Mouse (Mus musculus): ENCODE data around the gene Ppp6c. TPM values are rescaled to one million over a fixed set of nuclear protein-coding genes. Genes with fewer than 3 reads are reported as not detected.
"Not testable (repeated sequence)": the region's sequence is repeated elsewhere in the genome, so short reads cannot be mapped to it uniquely, and the experiment has no call there.

Gene Ppp6c
- polyA plus RNA-seq (2015; fragmentation: Nextera tagmentation; extraction: Ambion mirVana): 71.3 and 71.6 TPM in 2 replicates

GRCm38 (mm10) chr2:39226019-39226640 lies at the start of gene Ppp6c:
Gene Ppp6c, minus strand, starts transcription at chr2:39226451.
- Histone ChIP-seq H3K4me1 (peaks cover 10% of the 10 kb centered on the region), H3K36me3 (no peaks in the 10 kb centered on the region), H3K4me3 (replicated peaks) (peak within 1 kb of the TSS; percentile 89), H3K9ac (peak within 1 kb of the TSS; percentile 86), H3K4me2 (replicated peaks) (peak within 1 kb of the TSS; percentile 53), H3K9me3 (replicated peaks) (no peaks in the 10 kb centered on the region), H3K27me3 (no peaks in the 10 kb centered on the region), H3K27ac (replicated peaks) (peak within 1 kb of the TSS; percentile 96)
- WGBS: under 1% methylated on average over 50 of the region's 56 CpGs
- ATAC-seq (ENCODE audit: insufficient number of reproducible peaks, low FRiP score, low TSS enrichment, low read depth): peak; percentile 98

DNA sequence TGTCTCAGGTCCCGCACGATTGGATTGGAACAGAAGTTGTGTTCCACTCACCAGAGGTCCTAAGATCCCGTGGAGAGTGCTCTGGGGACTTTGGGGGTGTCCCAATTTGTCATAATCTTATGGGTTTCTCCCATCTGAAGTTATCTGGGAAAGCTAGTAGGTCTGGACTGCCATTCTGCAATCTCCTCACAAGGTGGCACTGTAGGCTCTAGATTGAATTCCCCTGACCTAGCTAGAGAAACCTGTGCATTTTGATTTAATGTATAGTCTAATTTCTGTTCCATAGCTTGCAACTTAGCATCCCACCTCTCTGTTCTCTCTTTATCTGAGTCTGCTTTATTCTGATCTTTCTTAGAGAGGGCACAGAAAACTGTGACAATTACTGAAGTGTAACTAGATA lies 42.1 kb upstream of the Ppp6c start:
- Histone ChIP-seq H3K27ac (replicated peaks) (no peak overlapping the region), H3K9me3 (replicated peaks) (no peaks in the 10 kb centered on the region), H3K9ac (no peak overlapping the region), H3K4me2 (replicated peaks) (no peak overlapping the region), H3K27me3 (no peaks in the 10 kb centered on the region), H3K4me3 (replicated peaks) (no peak overlapping the region), H3K4me1 (no peaks in the 10 kb centered on the region), H3K36me3 (no peaks in the 10 kb centered on the region)
- WGBS: 58% methylated on average over 3 of the region's 3 CpGs
- no peak for ATAC-seq (ENCODE audit: insufficient number of reproducible peaks, low FRiP score, low TSS enrichment, low read depth)

GRCm38 (mm10) chr2:39252275-39252674 lies 26.0 kb upstream of the Ppp6c start:
- not testable (repeated sequence) for H3K4me2 ChIP-seq (replicated peaks); H3K36me3 ChIP-seq; H3K9ac ChIP-seq; H3K4me1 ChIP-seq; H3K4me3 ChIP-seq (replicated peaks); ATAC-seq (ENCODE audit: insufficient number of reproducible peaks, low FRiP score, low TSS enrichment, low read depth); H3K9me3 ChIP-seq (replicated peaks); H3K27me3 ChIP-seq; H3K27ac ChIP-seq (replicated peaks)
- 91% methylated on average over 11 of the region's 11 CpGs for WGBS

- not testable (repeated sequence) for H3K9me3 ChIP-seq (replicated peaks); H3K27ac ChIP-seq (replicated peaks); H3K4me3 ChIP-seq (replicated peaks); H3K9ac ChIP-seq; H3K4me1 ChIP-seq; ATAC-seq (ENCODE audit: insufficient number of reproducible peaks, low FRiP score, low TSS enrichment, low read depth); H3K4me2 ChIP-seq (replicated peaks); H3K36me3 ChIP-seq; H3K27me3 ChIP-seq
- 82% methylated on average over 8 of the region's 11 CpGs for WGBS
Measured at GRCm38 (mm10) chr2:39246862-39247261, 20.6 kb upstream of the Ppp6c start.

DNA sequence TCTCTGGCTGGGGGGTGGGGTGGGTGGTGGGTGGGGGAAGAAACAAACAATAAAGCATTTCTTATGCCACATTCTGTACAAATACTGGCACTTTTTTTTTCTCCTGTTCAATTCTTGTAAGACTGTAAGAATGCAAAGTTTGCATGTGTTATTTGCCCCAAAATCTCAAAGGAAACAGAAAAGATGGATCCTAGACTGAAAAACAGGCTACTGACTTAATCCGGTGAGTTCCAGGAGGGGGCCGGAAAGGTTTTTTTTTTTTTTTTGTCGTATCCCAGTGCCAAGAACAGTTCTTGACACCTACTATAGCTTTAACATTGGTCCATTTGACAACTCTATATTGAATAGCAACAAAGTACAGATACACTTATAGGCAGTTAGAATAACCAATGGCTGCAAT lies 480 bp upstream of the Ppp6c start:
- Histone ChIP-seq H3K4me2 (replicated peaks) (peak overlapping the region; percentile 49), H3K4me1 (peaks cover 10% of the 10 kb centered on the region), H3K4me3 (replicated peaks) (peak overlapping the region; percentile 89), H3K36me3 (no peaks in the 10 kb centered on the region), H3K27me3 (no peaks in the 10 kb centered on the region), H3K9ac (peak overlapping the region; percentile 86; the same call in 1 of the 2 replicates), H3K9me3 (replicated peaks) (no peaks in the 10 kb centered on the region), H3K27ac (replicated peaks) (peak overlapping the region; percentile 96)
- ATAC-seq (ENCODE audit: insufficient number of reproducible peaks, low FRiP score, low TSS enrichment, low read depth): no peak
- WGBS: 32% methylated on average over 3 of the region's 3 CpGs

DNA sequence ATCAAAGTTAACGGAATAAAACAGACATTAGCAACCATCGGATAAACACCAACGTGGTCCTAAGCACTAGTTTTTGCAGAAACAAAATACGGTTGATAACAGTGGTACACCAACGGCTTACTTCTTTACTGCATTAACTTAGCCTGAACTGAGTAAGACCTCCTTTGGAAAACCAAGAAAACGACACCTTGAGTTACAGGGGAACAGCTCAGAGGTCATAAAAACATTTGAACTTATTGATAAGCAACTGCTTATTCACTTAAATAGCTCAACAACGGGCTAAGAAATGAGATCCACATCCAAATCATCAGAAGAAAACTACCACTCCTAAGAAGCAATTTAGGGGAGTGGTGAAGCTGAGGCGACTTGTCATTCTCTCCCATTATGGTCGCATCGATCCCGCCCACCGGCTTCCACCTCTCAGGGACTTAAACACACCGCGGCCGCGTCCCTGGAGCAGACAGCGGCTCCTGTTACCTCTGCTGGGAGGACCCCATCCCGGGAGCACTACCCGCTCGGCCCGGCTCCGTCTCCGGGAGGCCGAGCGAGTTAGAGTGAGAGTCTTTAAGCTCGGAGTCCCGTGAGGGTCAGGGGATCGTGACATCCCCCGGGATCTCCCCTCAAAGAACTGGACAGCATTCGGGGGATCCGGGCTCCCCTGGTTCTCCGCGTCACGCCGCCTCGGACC lies 776 bp downstream of the Ppp6c start:
- peak; percentile 52 for ATAC-seq (ENCODE audit: insufficient number of reproducible peaks, low FRiP score, low TSS enrichment, low read depth)
- H3K9me3 ChIP-seq (replicated peaks); H3K36me3 ChIP-seq; H3K27me3 ChIP-seq: not testable (repeated sequence)
- peak overlapping the region; percentile 53 for H3K4me2 ChIP-seq (replicated peaks)
- 3% methylated on average over 30 of the region's 36 CpGs for WGBS
- peak overlapping the region; percentile 89 for H3K4me3 ChIP-seq (replicated peaks)
- peak overlapping the region; percentile 96 for H3K27ac ChIP-seq (replicated peaks)
- H3K9ac ChIP-seq: peak overlapping the region; percentile 86
- peaks cover 10% of the 10 kb centered on the region for H3K4me1 ChIP-seq

DNA sequence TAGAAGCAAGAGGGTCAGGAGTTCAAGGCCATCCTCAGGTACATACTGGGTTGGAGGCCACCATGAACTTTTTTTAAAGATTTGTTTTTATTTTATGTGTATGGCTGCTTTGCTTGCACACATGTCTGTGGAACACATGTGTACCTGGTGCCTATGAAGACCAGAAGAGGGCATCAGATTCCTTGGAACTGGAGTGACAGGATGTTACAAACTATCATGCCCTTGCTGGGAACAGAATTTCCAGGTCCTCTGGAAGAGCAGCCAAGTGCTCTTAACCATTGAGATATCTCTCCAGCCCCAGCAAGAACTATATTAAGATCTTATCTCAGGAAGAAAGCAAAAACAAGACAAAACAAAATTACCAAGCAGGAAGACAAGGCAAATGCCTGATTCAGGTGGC lies 1.6 kb downstream of the Ppp6c start:
- no peak for ATAC-seq (ENCODE audit: insufficient number of reproducible peaks, low FRiP score, low TSS enrichment, low read depth)

DNA sequence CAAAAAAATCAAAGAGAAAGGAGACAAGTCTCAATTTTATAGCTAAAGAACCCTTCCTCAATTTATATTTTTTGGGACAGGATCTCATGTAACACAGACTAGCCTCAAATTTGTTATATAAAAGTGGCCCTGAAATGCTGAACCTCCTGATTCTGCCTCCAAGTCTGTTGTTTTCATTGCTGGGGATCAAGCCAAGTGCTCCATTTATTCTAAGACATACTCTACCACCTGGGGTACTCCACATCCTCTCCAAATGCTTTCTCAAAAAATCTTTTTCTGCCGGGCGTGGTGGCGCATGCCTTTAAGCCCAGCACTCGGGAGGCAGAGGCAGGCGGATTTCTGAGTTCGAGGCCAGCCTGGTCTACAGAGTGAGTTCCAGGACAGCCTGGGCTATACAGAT lies 6.2 kb downstream of the Ppp6c start:
- Histone ChIP-seq H3K9me3 (replicated peaks) (no peaks in the 10 kb centered on the region), H3K4me1 (peaks cover 10% of the 10 kb centered on the region), H3K36me3 (no peaks in the 10 kb centered on the region), H3K9ac (no peak overlapping the region), H3K4me3 (replicated peaks) (no peak overlapping the region), H3K27ac (replicated peaks) (no peak overlapping the region), H3K27me3 (no peaks in the 10 kb centered on the region), H3K4me2 (replicated peaks) (no peak overlapping the region)
- ATAC-seq (ENCODE audit: insufficient number of reproducible peaks, low FRiP score, low TSS enrichment, low read depth): no peak
- WGBS: 94% methylated on average over 6 of the region's 6 CpGs

More for the DNA sequence above, 1.6 kb downstream of the Ppp6c start:
- no peaks in the 10 kb centered on the region for H3K9me3 ChIP-seq (replicated peaks)
- no peak overlapping the region for H3K27ac ChIP-seq (replicated peaks)
- peak overlapping the region; percentile 89 for H3K4me3 ChIP-seq (replicated peaks)
- peaks cover 10% of the 10 kb centered on the region for H3K4me1 ChIP-seq
- no peaks in the 10 kb centered on the region for H3K27me3 ChIP-seq
- H3K36me3 ChIP-seq: no peaks in the 10 kb centered on the region
- H3K9ac ChIP-seq: no peak overlapping the region
- H3K4me2 ChIP-seq (replicated peaks): peak overlapping the region; percentile 53

DNA sequence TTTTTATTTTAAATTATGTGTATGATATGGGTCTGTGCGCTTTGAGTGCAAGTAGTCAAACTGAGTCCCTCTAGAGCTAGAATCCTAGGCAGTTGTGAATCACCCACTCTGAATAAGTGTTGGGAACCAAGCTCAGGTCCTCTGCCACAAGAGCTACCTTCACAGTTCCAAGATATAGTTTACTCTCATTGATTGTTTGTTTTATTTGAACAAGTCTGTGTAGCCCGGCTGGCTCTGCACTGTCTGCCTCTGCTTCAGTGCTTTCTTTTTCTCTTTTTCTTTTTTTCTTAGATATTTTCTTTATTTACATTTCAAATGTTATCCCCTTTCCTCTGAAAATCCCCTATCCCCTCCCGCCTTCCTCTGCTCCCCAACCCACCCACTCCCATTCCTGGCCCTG lies 7.2 kb downstream of the Ppp6c start:
- no peak for ATAC-seq (ENCODE audit: insufficient number of reproducible peaks, low FRiP score, low TSS enrichment, low read depth)
- WGBS: 84% methylated on average over 3 of the region's 3 CpGs
- H3K4me3 ChIP-seq (replicated peaks): no peak overlapping the region

DNA sequence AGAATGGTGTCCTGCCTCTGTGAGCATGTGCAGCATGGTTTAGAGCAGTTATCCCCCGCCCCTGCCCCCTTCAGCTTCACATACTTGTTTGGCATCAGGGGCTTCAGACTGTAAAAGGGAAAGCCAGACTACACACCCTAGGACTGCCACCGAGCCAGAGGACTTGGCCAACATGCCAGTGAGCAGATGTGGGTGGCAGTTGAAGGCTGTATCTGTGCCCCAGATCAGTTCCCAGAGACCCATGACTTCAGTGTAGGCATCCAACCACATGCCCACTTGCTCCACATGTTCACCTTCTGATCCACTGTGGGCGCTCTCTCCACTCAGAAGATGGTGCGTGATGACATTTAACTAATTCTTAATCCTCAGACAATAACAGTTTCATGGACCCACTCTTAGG lies 9.1 kb downstream of the Ppp6c start:
- Histone ChIP-seq H3K27me3 (no peaks in the 10 kb centered on the region), H3K4me3 (replicated peaks) (no peak overlapping the region), H3K9ac (no peak overlapping the region), H3K4me2 (replicated peaks) (no peak overlapping the region), H3K36me3 (no peaks in the 10 kb centered on the region), H3K4me1 (0 out of 2 replicates have a peak, but pooled peaks cover 3% of the 10 kb centered on the region), H3K9me3 (replicated peaks) (no peaks in the 10 kb centered on the region), H3K27ac (replicated peaks) (no peak overlapping the region)
- ATAC-seq (ENCODE audit: insufficient number of reproducible peaks, low FRiP score, low TSS enrichment, low read depth): no peak
- 87% methylated on average over 4 of the region's 4 CpGs for WGBS

More for the DNA sequence above, 7.2 kb downstream of the Ppp6c start:
- no peaks in the 10 kb centered on the region for H3K27me3 ChIP-seq
- H3K4me1 ChIP-seq: peaks cover 4% of the 10 kb centered on the region; the same call in 1 of the 2 replicates
- H3K36me3 ChIP-seq: no peaks in the 10 kb centered on the region
- no peak overlapping the region for H3K27ac ChIP-seq (replicated peaks)
- no peaks in the 10 kb centered on the region for H3K9me3 ChIP-seq (replicated peaks)
- H3K9ac ChIP-seq: no peak overlapping the region
- H3K4me2 ChIP-seq (replicated peaks): no peak overlapping the region

DNA sequence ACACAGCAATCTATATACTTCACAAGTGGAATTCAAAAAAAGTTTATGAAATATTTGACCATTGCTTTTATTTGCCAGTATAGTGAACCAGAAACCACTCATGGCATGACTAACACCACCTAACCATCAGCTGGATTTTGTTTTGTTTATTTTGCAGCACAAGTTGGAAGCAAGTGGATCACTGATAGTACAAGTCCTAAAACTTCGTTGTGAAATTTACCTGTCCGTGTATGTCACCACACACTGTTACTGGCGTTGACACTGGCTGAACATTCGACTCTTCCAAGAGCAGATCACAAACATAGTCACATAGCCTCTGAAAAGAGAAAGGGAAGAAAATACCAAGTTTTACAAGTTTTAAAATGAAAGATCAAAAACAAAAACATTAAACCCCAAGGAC lies 15.5 kb downstream of the Ppp6c start:
- H3K4me3 ChIP-seq (replicated peaks): no peak overlapping the region
- no peak overlapping the region for H3K9ac ChIP-seq
- H3K4me2 ChIP-seq (replicated peaks): no peak overlapping the region
- ATAC-seq (ENCODE audit: insufficient number of reproducible peaks, low FRiP score, low TSS enrichment, low read depth): no peak
- no peak overlapping the region for H3K27ac ChIP-seq (replicated peaks)
- no peaks in the 10 kb centered on the region for H3K27me3 ChIP-seq
- H3K9me3 ChIP-seq (replicated peaks): no peaks in the 10 kb centered on the region
- WGBS: 88% methylated on average over 4 of the region's 4 CpGs
- H3K36me3 ChIP-seq: no peaks in the 10 kb centered on the region; the same call in 1 of the 2 replicates
- H3K4me1 ChIP-seq: 0 out of 2 replicates have a peak, but pooled peaks cover 3% of the 10 kb centered on the region

Measured in embryonic facial prominence, embryonic 15.5 days (tissue).